Mouse (Mus musculus): ENCODE measurements around the gene Naa10. TPM values are rescaled to one million over a fixed set of nuclear protein-coding genes. Genes with fewer than 3 reads are reported as not detected.

Naa10 gene
- polyA plus RNA-seq, 1 experiment = 50.5 TPM

DNA sequence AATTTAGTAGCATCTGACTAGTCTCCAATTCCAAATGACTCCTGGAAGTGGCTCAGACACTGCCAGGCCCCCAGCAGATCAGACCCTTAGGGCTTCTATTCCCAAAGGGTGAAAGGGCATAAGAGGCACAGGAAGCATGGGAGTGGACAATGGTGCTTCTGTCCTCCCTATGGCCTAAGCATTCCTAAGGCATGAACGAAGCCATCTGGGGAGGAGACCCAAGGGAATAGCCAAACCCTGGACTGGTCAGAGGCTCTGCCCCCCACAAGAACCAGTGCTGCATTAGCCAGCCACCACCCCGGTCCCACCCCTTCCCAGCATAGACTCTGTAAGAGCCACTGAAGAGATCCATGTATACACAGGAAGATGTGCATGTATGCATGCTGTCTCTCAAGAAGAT, 45.9 kb downstream of the Naa10 start:
- no peaks in the 10 kb centered on the region for H3K36me3 ChIP-seq (ENCODE audit: control insufficient read depth, insufficient read depth, low read length)
- H3K4me3 ChIP-seq (ENCODE audit: low read depth, low read length) = no peak overlapping the region
- H3K27me3 ChIP-seq (ENCODE audit: control insufficient read depth, insufficient read depth, low read length) = no peaks in the 10 kb centered on the region
- H3K27ac ChIP-seq (ENCODE audit: insufficient read depth, low read depth, low read length) = no peak overlapping the region
- peaks cover 8% of the 10 kb centered on the region; the same call in 1 of the 2 replicates for H3K4me1 ChIP-seq (ENCODE audit: control insufficient read depth, insufficient read depth, insufficient read length, low read length)
- WGBS = 71% methylated on average over 2 of the region's 2 CpGs
- no peak for TF ChIP-seq CTCF (IDR thresholded peaks at IDR 0.05; ENCODE audit: extremely low read depth, insufficient read length, insufficient replicate concordance, low read depth, low read length)
- TF ChIP-seq POLR2A (IDR thresholded peaks at IDR 0.05; ENCODE audit: low read depth, low read length) = no peak

DNA sequence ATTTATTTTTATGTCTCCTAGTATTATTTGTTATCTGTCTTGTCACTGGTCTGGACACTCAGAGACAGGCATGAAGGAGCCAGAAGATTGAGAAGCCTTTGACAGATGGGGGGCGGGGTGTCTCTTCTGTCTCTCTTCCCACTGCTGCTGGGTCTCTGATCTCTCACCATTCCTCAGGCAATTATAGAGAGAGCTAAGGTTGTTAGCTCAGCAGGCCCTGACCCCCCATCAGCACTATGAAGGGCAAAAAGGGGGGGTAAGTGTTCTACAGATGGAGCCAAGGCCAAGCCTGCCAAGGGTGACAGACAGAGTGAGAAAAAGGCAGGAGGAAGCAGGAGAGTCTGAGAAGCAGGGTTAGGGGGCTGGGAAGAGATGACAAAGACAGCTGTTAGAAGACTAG, 49.8 kb downstream of the Naa10 start:
- no peak for TF ChIP-seq POLR2A (IDR thresholded peaks at IDR 0.05; ENCODE audit: low read depth, low read length)
- TF ChIP-seq CTCF (IDR thresholded peaks at IDR 0.05; ENCODE audit: extremely low read depth, insufficient read length, insufficient replicate concordance, low read depth, low read length) = no peak
- H3K4me1 ChIP-seq (ENCODE audit: control insufficient read depth, insufficient read depth, insufficient read length, low read length) = peaks cover 3% of the 10 kb centered on the region; the same call in 1 of the 2 replicates
- no peaks in the 10 kb centered on the region for H3K27me3 ChIP-seq (ENCODE audit: control insufficient read depth, insufficient read depth, low read length)
- no peak overlapping the region for H3K4me3 ChIP-seq (ENCODE audit: low read depth, low read length)
- no peaks in the 10 kb centered on the region for H3K36me3 ChIP-seq (ENCODE audit: control insufficient read depth, insufficient read depth, low read length)
- H3K27ac ChIP-seq (ENCODE audit: insufficient read depth, low read depth, low read length) = no peak overlapping the region
- 78% methylated on average over 1 of the region's 1 CpGs for WGBS

DNA sequence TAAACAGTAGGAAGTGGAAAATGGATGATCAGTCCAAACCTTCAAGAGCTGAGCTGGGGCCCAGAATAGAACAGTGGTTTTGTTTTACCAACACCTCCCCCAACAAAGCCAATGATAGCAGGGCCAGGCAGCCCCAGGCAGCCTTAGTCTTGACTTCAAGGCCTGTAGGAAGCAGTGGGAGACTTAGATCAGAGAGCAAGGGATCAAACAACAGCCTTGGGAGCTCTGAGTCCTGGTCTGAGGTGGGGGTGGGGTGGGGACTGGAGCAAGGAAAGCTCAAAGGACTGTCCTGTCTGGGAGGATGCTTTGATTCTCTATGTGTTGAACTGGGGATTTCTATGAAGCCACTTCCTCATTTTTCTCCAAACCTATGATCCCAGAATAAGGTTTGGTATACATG, 50.3 kb downstream of the Naa10 start:
- H3K36me3 ChIP-seq (ENCODE audit: control insufficient read depth, insufficient read depth, low read length) = no peaks in the 10 kb centered on the region
- H3K4me3 ChIP-seq (ENCODE audit: low read depth, low read length) = no peak overlapping the region
- H3K4me1 ChIP-seq (ENCODE audit: control insufficient read depth, insufficient read depth, insufficient read length, low read length) = no peaks in the 10 kb centered on the region
- H3K27ac ChIP-seq (ENCODE audit: insufficient read depth, low read depth, low read length) = no peak overlapping the region
- TF ChIP-seq CTCF (IDR thresholded peaks at IDR 0.05; ENCODE audit: extremely low read depth, insufficient read length, insufficient replicate concordance, low read depth, low read length) = no peak
- no peak for TF ChIP-seq POLR2A (IDR thresholded peaks at IDR 0.05; ENCODE audit: low read depth, low read length)
- H3K27me3 ChIP-seq (ENCODE audit: control insufficient read depth, insufficient read depth, low read length) = no peaks in the 10 kb centered on the region

DNA sequence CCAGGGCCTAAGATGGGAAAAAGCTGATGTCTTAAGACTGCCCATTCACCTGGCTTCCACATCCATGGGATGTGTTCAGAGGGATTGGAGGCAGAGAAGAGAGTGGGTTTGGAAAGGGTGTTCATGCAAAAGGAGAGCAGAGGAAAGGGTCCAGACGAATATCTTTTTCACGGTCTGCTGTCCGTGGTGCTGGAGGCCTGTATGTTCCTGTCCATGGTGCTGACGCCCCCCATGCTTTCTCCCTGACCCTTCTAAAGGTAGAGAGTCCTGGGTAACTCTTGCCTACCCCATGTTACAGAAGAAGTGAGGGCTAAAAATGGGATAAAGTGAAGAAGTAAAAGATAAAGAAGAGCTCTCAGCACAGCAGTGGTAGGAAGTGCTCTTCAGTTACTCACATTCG, 52.4 kb downstream of the Naa10 start:
- no peaks in the 10 kb centered on the region for H3K4me1 ChIP-seq (ENCODE audit: control insufficient read depth, insufficient read depth, insufficient read length, low read length)
- H3K27ac ChIP-seq (ENCODE audit: insufficient read depth, low read depth, low read length) = no peak overlapping the region
- H3K4me3 ChIP-seq (ENCODE audit: low read depth, low read length) = no peak overlapping the region
- TF ChIP-seq CTCF (IDR thresholded peaks at IDR 0.05; ENCODE audit: extremely low read depth, insufficient read length, insufficient replicate concordance, low read depth, low read length) = no peak
- no peak for TF ChIP-seq POLR2A (IDR thresholded peaks at IDR 0.05; ENCODE audit: low read depth, low read length)
- H3K36me3 ChIP-seq (ENCODE audit: control insufficient read depth, insufficient read depth, low read length) = peaks cover 4% of the 10 kb centered on the region; the same call in 1 of the 2 replicates
- 30% methylated on average over 5 of the region's 5 CpGs for WGBS
- H3K27me3 ChIP-seq (ENCODE audit: control insufficient read depth, insufficient read depth, low read length) = no peaks in the 10 kb centered on the region

DNA sequence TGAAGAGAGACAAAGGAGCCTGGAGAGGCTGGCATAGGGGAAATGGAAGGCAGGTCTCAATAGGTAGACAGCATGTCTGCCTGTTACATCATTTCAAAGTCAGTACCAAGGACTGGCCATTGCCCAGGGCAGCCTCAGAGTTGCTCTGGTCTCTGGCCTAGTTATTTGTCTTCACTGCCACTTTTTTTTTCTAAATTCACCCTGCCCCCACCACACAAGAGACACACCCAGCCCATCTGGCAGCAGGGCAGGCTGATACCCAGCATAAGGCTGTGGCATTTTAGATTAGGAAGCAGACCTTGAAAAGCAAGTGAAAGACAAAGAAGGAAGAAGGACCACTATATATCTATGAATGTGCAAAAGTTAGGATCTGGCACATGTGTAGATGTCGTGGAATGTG, 53.9 kb downstream of the Naa10 start:
- H3K27me3 ChIP-seq (ENCODE audit: control insufficient read depth, insufficient read depth, low read length) = no peaks in the 10 kb centered on the region
- H3K27ac ChIP-seq (ENCODE audit: insufficient read depth, low read depth, low read length) = no peak overlapping the region
- no peaks in the 10 kb centered on the region for H3K4me1 ChIP-seq (ENCODE audit: control insufficient read depth, insufficient read depth, insufficient read length, low read length)
- H3K36me3 ChIP-seq (ENCODE audit: control insufficient read depth, insufficient read depth, low read length) = peaks cover 4% of the 10 kb centered on the region; the same call in 1 of the 2 replicates
- no peak overlapping the region for H3K4me3 ChIP-seq (ENCODE audit: low read depth, low read length)
- TF ChIP-seq CTCF (IDR thresholded peaks at IDR 0.05; ENCODE audit: extremely low read depth, insufficient read length, insufficient replicate concordance, low read depth, low read length) (no peak), POLR2A (IDR thresholded peaks at IDR 0.05; ENCODE audit: low read depth, low read length) (no peak)
- 75% methylated on average over 1 of the region's 1 CpGs for WGBS

DNA sequence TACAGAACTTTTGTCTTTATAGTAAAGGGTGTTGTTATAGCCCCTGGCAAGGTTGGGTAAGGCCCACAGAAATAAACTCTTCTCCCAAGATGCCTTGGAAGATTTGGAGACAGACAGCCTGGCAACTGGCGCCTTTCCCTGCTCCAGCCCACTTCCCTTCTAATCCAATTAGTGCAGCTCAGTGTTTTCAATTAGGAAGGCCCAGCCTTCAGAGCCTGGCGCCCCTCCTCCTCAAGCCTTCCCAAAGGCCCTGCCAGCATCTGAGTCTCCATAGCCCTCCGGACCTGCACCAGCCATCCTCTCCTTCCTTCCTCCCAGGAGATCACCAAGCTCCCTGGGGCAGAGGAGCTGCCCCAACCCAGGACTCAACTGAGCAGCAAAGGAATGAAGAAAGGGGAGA, 54.5 kb downstream of the Naa10 start:
- Histone ChIP-seq H3K27me3 (ENCODE audit: control insufficient read depth, insufficient read depth, low read length) (no peaks in the 10 kb centered on the region), H3K36me3 (ENCODE audit: control insufficient read depth, insufficient read depth, low read length) (peaks cover 7% of the 10 kb centered on the region; the same call in 1 of the 2 replicates), H3K27ac (ENCODE audit: insufficient read depth, low read depth, low read length) (no peak overlapping the region), H3K4me1 (ENCODE audit: control insufficient read depth, insufficient read depth, insufficient read length, low read length) (no peaks in the 10 kb centered on the region), H3K4me3 (ENCODE audit: low read depth, low read length) (no peak overlapping the region)
- WGBS = 47% methylated on average over 3 of the region's 3 CpGs
- TF ChIP-seq CTCF (IDR thresholded peaks at IDR 0.05; ENCODE audit: extremely low read depth, insufficient read length, insufficient replicate concordance, low read depth, low read length) = no peak
- TF ChIP-seq POLR2A (IDR thresholded peaks at IDR 0.05; ENCODE audit: low read depth, low read length) = no peak

Other genes starting within 250 kb of the Naa10 start
- 308 and 930 TPM in 2 replicates for gene Slc6a8, start 248.8 kb downstream of the Naa10 start, polyA plus RNA-seq (2012; rRNA removed)
- 19.0 and 33.3 TPM in 2 replicates for gene Bcap31, start 205.8 kb downstream of the Naa10 start, polyA plus RNA-seq (2012; rRNA removed)
- gene Abcd1, start 205.3 kb downstream of the Naa10 start, polyA plus RNA-seq (2012; rRNA removed) = 49.3 and 99.9 TPM in 2 replicates
- gene Plxnb3, start 164.9 kb downstream of the Naa10 start, polyA plus RNA-seq (2012; rRNA removed) = 0.22 and 0.38 TPM in 2 replicates
- gene Srpk3, start 147.5 kb downstream of the Naa10 start, polyA plus RNA-seq (2012; rRNA removed) = 3.3 and 4.3 TPM in 2 replicates
- 177 and 266 TPM in 2 replicates for gene Idh3g, start 135.0 kb downstream of the Naa10 start, polyA plus RNA-seq (2012; rRNA removed)
- 190 and 210 TPM in 2 replicates for gene Ssr4, start 134.9 kb downstream of the Naa10 start, polyA plus RNA-seq (2012; rRNA removed)
- gene Pdzd4, start 97.0 kb downstream of the Naa10 start, polyA plus RNA-seq (2012; rRNA removed) = 0.65 and 0.83 TPM in 2 replicates
- 0.09 TPM in 1 of 2 replicates, not detected in the other for gene Avpr2, start 29.8 kb downstream of the Naa10 start, polyA plus RNA-seq (2012; rRNA removed)
- 7.9 and 20.8 TPM in 2 replicates for gene L1cam, start 25.8 kb downstream of the Naa10 start, polyA plus RNA-seq (2012; rRNA removed)
- gene Arhgap4, start 74 bp downstream of the Naa10 start, polyA plus RNA-seq (2012; rRNA removed) = 16.7 and 22.9 TPM in 2 replicates
- gene Renbp, start 8.9 kb upstream of the Naa10 start, polyA plus RNA-seq (2012; rRNA removed) = 2.4 and 4.2 TPM in 2 replicates
- 38.2 and 53.4 TPM in 2 replicates for gene Hcfc1, start 44.4 kb upstream of the Naa10 start, polyA plus RNA-seq (2012; rRNA removed)
- gene Irak1, start 102.0 kb upstream of the Naa10 start, polyA plus RNA-seq (2012; rRNA removed) = 85.9 and 96.8 TPM in 2 replicates
- gene Opn1mw, start 205.5 kb upstream of the Naa10 start, polyA plus RNA-seq (2012; rRNA removed) = not detected in 2 replicates
- gene Mecp2, start 213.4 kb upstream of the Naa10 start, polyA plus RNA-seq (2012; rRNA removed) = 1.3 and 3.0 TPM in 2 replicates
- gene Tex28, start 245.9 kb upstream of the Naa10 start, polyA plus RNA-seq (2012; rRNA removed) = not detected in 2 replicates

Measured in small intestine, adult 2 months (tissue).